Mouse (Mus musculus): ENCODE measurements at regions not wholly inside any gene's neighbourhood (a gene's known extent, or its start where the extent isn't known, plus 50 kb on each side); places are given as distances from the start of the nearest gene placed in this dataset.

- Histone ChIP-seq H3K27me3 (ENCODE audit: control insufficient read depth, insufficient read depth, low read length) (no peaks in the 10 kb centered on the region), H3K4me3 (ENCODE audit: low read depth, low read length) (no peak overlapping the region), H3K4me2 (ENCODE audit: low read depth, severe bottlenecking) (no peak overlapping the region), H3K27ac (replicated peaks; ENCODE audit: low read depth, low read length) (no peak overlapping the region), H3K36me3 (ENCODE audit: control insufficient read depth, insufficient read depth, low read length) (no peaks in the 10 kb centered on the region), H3K9me3 (ENCODE audit: control insufficient read depth, low read length) (no peaks in the 10 kb centered on the region), H3K9ac (ENCODE audit: low read length) (no peak overlapping the region), H3K4me1 (ENCODE audit: control insufficient read depth, insufficient read depth, low read length) (peaks cover 5% of the 10 kb centered on the region; the same call in 1 of the 2 replicates)
- ATAC-seq (ENCODE audit: insufficient number of reproducible peaks, low FRiP score, low TSS enrichment, low read depth) (no peak), DNase-seq (ENCODE audit: low spot score) (peak; percentile 56)
- WGBS = 41% methylated on average over 10 of the region's 10 CpGs
Measured at GRCm38 (mm10) chr6:98521526-98521925, 179.0 kb upstream of the Gm765 start.

GRCm38 (mm10) chr6:98514826-98515225 is 172.3 kb upstream of the Gm765 start:
- no peak overlapping the region for H3K27ac ChIP-seq (replicated peaks; ENCODE audit: low read depth, low read length)
- H3K27me3 ChIP-seq (ENCODE audit: control insufficient read depth, insufficient read depth, low read length) = no peaks in the 10 kb centered on the region
- H3K9ac ChIP-seq (ENCODE audit: low read length) = no peak overlapping the region
- H3K36me3 ChIP-seq (ENCODE audit: control insufficient read depth, insufficient read depth, low read length) = no peaks in the 10 kb centered on the region
- H3K4me2 ChIP-seq (ENCODE audit: low read depth, severe bottlenecking) = no peak overlapping the region
- no peaks in the 10 kb centered on the region for H3K4me1 ChIP-seq (ENCODE audit: control insufficient read depth, insufficient read depth, low read length)
- 76% methylated on average over 3 of the region's 3 CpGs for WGBS
- ATAC-seq (ENCODE audit: insufficient number of reproducible peaks, low FRiP score, low TSS enrichment, low read depth) = no peak
- H3K9me3 ChIP-seq (ENCODE audit: control insufficient read depth, low read length) = no peaks in the 10 kb centered on the region
- DNase-seq (ENCODE audit: low spot score) = no peak
- no peak overlapping the region for H3K4me3 ChIP-seq (ENCODE audit: low read depth, low read length)

GRCm38 (mm10) chr6:98514376-98514775 is 171.8 kb upstream of the Gm765 start:
- ATAC-seq (ENCODE audit: insufficient number of reproducible peaks, low FRiP score, low TSS enrichment, low read depth) = no peak

GRCm38 (mm10) chr6:98513217-98513616 is 170.7 kb upstream of the Gm765 start:
- 55% methylated on average over 3 of the region's 3 CpGs for WGBS
- no peak for DNase-seq (ENCODE audit: low spot score)
- no peaks in the 10 kb centered on the region for H3K9me3 ChIP-seq (ENCODE audit: control insufficient read depth, low read length)
- no peaks in the 10 kb centered on the region for H3K36me3 ChIP-seq (ENCODE audit: control insufficient read depth, insufficient read depth, low read length)
- H3K4me1 ChIP-seq (ENCODE audit: control insufficient read depth, insufficient read depth, low read length) = no peaks in the 10 kb centered on the region
- H3K27ac ChIP-seq (replicated peaks; ENCODE audit: low read depth, low read length) = no peak overlapping the region
- no peak for ATAC-seq (ENCODE audit: insufficient number of reproducible peaks, low FRiP score, low TSS enrichment, low read depth)
- no peak overlapping the region for H3K4me2 ChIP-seq (ENCODE audit: low read depth, severe bottlenecking)
- H3K4me3 ChIP-seq (ENCODE audit: low read depth, low read length) = no peak overlapping the region
- H3K9ac ChIP-seq (ENCODE audit: low read length) = no peak overlapping the region
- no peaks in the 10 kb centered on the region for H3K27me3 ChIP-seq (ENCODE audit: control insufficient read depth, insufficient read depth, low read length)

More at GRCm38 (mm10) chr6:98514376-98514775, 171.8 kb upstream of the Gm765 start:
- Histone ChIP-seq H3K27me3 (ENCODE audit: control insufficient read depth, insufficient read depth, low read length) (no peaks in the 10 kb centered on the region), H3K9ac (ENCODE audit: low read length) (no peak overlapping the region), H3K27ac (replicated peaks; ENCODE audit: low read depth, low read length) (no peak overlapping the region), H3K36me3 (ENCODE audit: control insufficient read depth, insufficient read depth, low read length) (no peaks in the 10 kb centered on the region), H3K4me1 (ENCODE audit: control insufficient read depth, insufficient read depth, low read length) (no peaks in the 10 kb centered on the region), H3K4me2 (ENCODE audit: low read depth, severe bottlenecking) (no peak overlapping the region), H3K4me3 (ENCODE audit: low read depth, low read length) (no peak overlapping the region), H3K9me3 (ENCODE audit: control insufficient read depth, low read length) (no peaks in the 10 kb centered on the region)
- whole genome bisulfite sequencing = 56% methylated on average over 7 of the region's 7 CpGs
- DNase-seq (ENCODE audit: low spot score) = no peak

- Histone ChIP-seq H3K9me3 (ENCODE audit: control insufficient read depth, low read length) (no peaks in the 10 kb centered on the region), H3K4me1 (ENCODE audit: control insufficient read depth, insufficient read depth, low read length) (no peaks in the 10 kb centered on the region), H3K27me3 (ENCODE audit: control insufficient read depth, insufficient read depth, low read length) (no peaks in the 10 kb centered on the region), H3K27ac (replicated peaks; ENCODE audit: low read depth, low read length) (no peak overlapping the region), H3K9ac (ENCODE audit: low read length) (no peak overlapping the region), H3K4me2 (ENCODE audit: low read depth, severe bottlenecking) (no peak overlapping the region), H3K36me3 (ENCODE audit: control insufficient read depth, insufficient read depth, low read length) (no peaks in the 10 kb centered on the region), H3K4me3 (ENCODE audit: low read depth, low read length) (no peak overlapping the region)
- 87% methylated on average over 2 of the region's 2 CpGs for WGBS
- ATAC-seq (ENCODE audit: insufficient number of reproducible peaks, low FRiP score, low TSS enrichment, low read depth) (no peak), DNase-seq (ENCODE audit: low spot score) (no peak)
Measured at GRCm38 (mm10) chr6:98502726-98503125, 160.2 kb upstream of the Gm765 start.

- H3K9me3 ChIP-seq (ENCODE audit: control insufficient read depth, low read length) = no peaks in the 10 kb centered on the region
- H3K36me3 ChIP-seq (ENCODE audit: control insufficient read depth, insufficient read depth, low read length) = no peaks in the 10 kb centered on the region
- no peaks in the 10 kb centered on the region for H3K4me1 ChIP-seq (ENCODE audit: control insufficient read depth, insufficient read depth, low read length)
- no peak overlapping the region for H3K9ac ChIP-seq (ENCODE audit: low read length)
- no peak overlapping the region for H3K4me3 ChIP-seq (ENCODE audit: low read depth, low read length)
- no peak for ATAC-seq (ENCODE audit: insufficient number of reproducible peaks, low FRiP score, low TSS enrichment, low read depth)
- H3K4me2 ChIP-seq (ENCODE audit: low read depth, severe bottlenecking) = no peak overlapping the region
- H3K27me3 ChIP-seq (ENCODE audit: control insufficient read depth, insufficient read depth, low read length) = no peaks in the 10 kb centered on the region
- H3K27ac ChIP-seq (replicated peaks; ENCODE audit: low read depth, low read length) = no peak overlapping the region
- WGBS = 80% methylated on average over 5 of the region's 5 CpGs
- DNase-seq (ENCODE audit: low spot score) = no peak
Measured at GRCm38 (mm10) chr6:98499721-98500120, 157.2 kb upstream of the Gm765 start.

GRCm38 (mm10) chr6:98486626-98487025 is 144.1 kb upstream of the Gm765 start:
- no peak for DNase-seq (ENCODE audit: low spot score)
- no peak overlapping the region for H3K27ac ChIP-seq (replicated peaks; ENCODE audit: low read depth, low read length)

GRCm38 (mm10) chr6:98483319-98484123 is 141.0 kb upstream of the Gm765 start:
- Histone ChIP-seq H3K9ac (ENCODE audit: low read length) (no peak overlapping the region), H3K4me3 (ENCODE audit: low read depth, low read length) (no peak overlapping the region), H3K27me3 (ENCODE audit: control insufficient read depth, insufficient read depth, low read length) (no peaks in the 10 kb centered on the region), H3K4me1 (ENCODE audit: control insufficient read depth, insufficient read depth, low read length) (no peaks in the 10 kb centered on the region), H3K4me2 (ENCODE audit: low read depth, severe bottlenecking) (no peak overlapping the region), H3K9me3 (ENCODE audit: control insufficient read depth, low read length) (no peaks in the 10 kb centered on the region), H3K36me3 (ENCODE audit: control insufficient read depth, insufficient read depth, low read length) (no peaks in the 10 kb centered on the region), H3K27ac (replicated peaks; ENCODE audit: low read depth, low read length) (no peak overlapping the region)
- ATAC-seq (ENCODE audit: insufficient number of reproducible peaks, low FRiP score, low TSS enrichment, low read depth) (no peak), DNase-seq (ENCODE audit: low spot score) (no peak)
- 24% methylated on average over 3 of the region's 3 CpGs for WGBS

More at GRCm38 (mm10) chr6:98486626-98487025, 144.1 kb upstream of the Gm765 start:
- Histone ChIP-seq H3K4me2 (ENCODE audit: low read depth, severe bottlenecking) (no peak overlapping the region), H3K9ac (ENCODE audit: low read length) (no peak overlapping the region), H3K36me3 (ENCODE audit: control insufficient read depth, insufficient read depth, low read length) (no peaks in the 10 kb centered on the region), H3K9me3 (ENCODE audit: control insufficient read depth, low read length) (no peaks in the 10 kb centered on the region), H3K4me1 (ENCODE audit: control insufficient read depth, insufficient read depth, low read length) (no peaks in the 10 kb centered on the region), H3K27me3 (ENCODE audit: control insufficient read depth, insufficient read depth, low read length) (no peaks in the 10 kb centered on the region), H3K4me3 (ENCODE audit: low read depth, low read length) (no peak overlapping the region)
- WGBS = 79% methylated on average over 3 of the region's 3 CpGs
- no peak for ATAC-seq (ENCODE audit: insufficient number of reproducible peaks, low FRiP score, low TSS enrichment, low read depth)

- Histone ChIP-seq H3K4me2 (ENCODE audit: low read depth, severe bottlenecking) (no peak overlapping the region), H3K9ac (ENCODE audit: low read length) (no peak overlapping the region), H3K27me3 (ENCODE audit: control insufficient read depth, insufficient read depth, low read length) (no peaks in the 10 kb centered on the region), H3K9me3 (ENCODE audit: control insufficient read depth, low read length) (no peaks in the 10 kb centered on the region), H3K4me1 (ENCODE audit: control insufficient read depth, insufficient read depth, low read length) (no peaks in the 10 kb centered on the region), H3K36me3 (ENCODE audit: control insufficient read depth, insufficient read depth, low read length) (no peaks in the 10 kb centered on the region), H3K4me3 (ENCODE audit: low read depth, low read length) (no peak overlapping the region), H3K27ac (replicated peaks; ENCODE audit: low read depth, low read length) (no peak overlapping the region)
- 71% methylated on average over 2 of the region's 2 CpGs for WGBS
- DNase-seq (ENCODE audit: low spot score) = no peak
- ATAC-seq (ENCODE audit: insufficient number of reproducible peaks, low FRiP score, low TSS enrichment, low read depth) = no peak
Measured at GRCm38 (mm10) chr6:98482319-98482718, 139.8 kb upstream of the Gm765 start.

All from limb, embryonic 11.5 days (tissue).